In genomic region chr10:96332731-96333201, GRCm38 (mm10) we compare ENCODE assay signal across 8 mouse cellular contexts.
DNase-seq lines count a peak whose midpoint lies in the region; ATAC-seq lines count a peak whose summit lies in the region.

No protein-coding gene starts in this region.

- no peaks in the 10 kb centered on the region for H3K36me3 ChIP-seq in midbrain, embryonic 14.5 days (ENCODE audit: control insufficient read depth, insufficient read depth, low read length)
- no peaks in the 10 kb centered on the region for H3K36me3 ChIP-seq in midbrain, embryonic 13.5 days

- no peak overlapping the region for H3K4me3 ChIP-seq in midbrain, embryonic 14.5 days (replicated peaks; ENCODE audit: low read depth, low read length)
- H3K4me3 ChIP-seq in midbrain, embryonic 13.5 days (replicated peaks) = no peak overlapping the region

- H3K9me3 ChIP-seq in midbrain, embryonic 14.5 days (ENCODE audit: control insufficient read depth, low read length) = no peaks in the 10 kb centered on the region
- no peaks in the 10 kb centered on the region for H3K9me3 ChIP-seq in midbrain, embryonic 13.5 days

- no peak overlapping the region for H3K27ac ChIP-seq in midbrain, embryonic 14.5 days (replicated peaks; ENCODE audit: low read depth, low read length)
- no peak overlapping the region for H3K27ac ChIP-seq in midbrain, embryonic 13.5 days

- 72% methylated on average over 10 of the region's 10 CpGs for WGBS in midbrain, embryonic 14.5 days
- 74% methylated on average over 10 of the region's 10 CpGs for WGBS in midbrain, embryonic 13.5 days

- H3K4me2 ChIP-seq in midbrain, embryonic 14.5 days (ENCODE audit: low read length) = no peak overlapping the region
- no peak overlapping the region for H3K4me2 ChIP-seq in midbrain, embryonic 13.5 days (replicated peaks)

- no peak overlapping the region for H3K9ac ChIP-seq in midbrain, embryonic 14.5 days (replicated peaks; ENCODE audit: low read length)
- no peak overlapping the region for H3K9ac ChIP-seq in midbrain, embryonic 13.5 days (replicated peaks)

- no peak for ATAC-seq in midbrain, embryonic 14.5 days (ENCODE audit: low FRiP score, low TSS enrichment)
- ATAC-seq in midbrain, embryonic 13.5 days = no peak

- DNase-seq in cerebellum, adult 18-20 months = peak; percentile 20 to 26
- no peak for DNase-seq in cerebellum, adult 11 months
- DNase-seq in midbrain, embryonic 14.5 days = peak; percentile 19
- DNase-seq in heart, adult 8-10 months (ENCODE audit: low spot score) = peak; percentile 88
- DNase-seq in layer of hippocampus, adult 9-10 months (ENCODE audit: low spot score) = peak; percentile 45
- peak; percentile 64 to 73 for DNase-seq in monocyte, adult 2 months (ENCODE audit: low read depth in 1 of 2, low spot score in 2 of 2)
- DNase-seq in thymus, postnatal 10 days (ENCODE audit: low spot score in 2 of 2) = no peak

- H3K27me3 ChIP-seq in midbrain, embryonic 14.5 days (ENCODE audit: control insufficient read depth, insufficient read depth, low read length) = no peaks in the 10 kb centered on the region
- H3K27me3 ChIP-seq in midbrain, embryonic 13.5 days = no peaks in the 10 kb centered on the region

- 0 out of 2 replicates have a peak, but pooled peaks cover 2% of the 10 kb centered on the region for H3K4me1 ChIP-seq in midbrain, embryonic 14.5 days (ENCODE audit: control insufficient read depth, insufficient read depth, low read length)
- H3K4me1 ChIP-seq in midbrain, embryonic 13.5 days (replicated peaks) = peaks cover 8% of the 10 kb centered on the region; the same call in 1 of the 2 replicates

Comparison
In these comparisons a context has a peak if more than half of its experiments do, and no peak if none do; other contexts are left out.
1. DNase-seq: peak in cerebellum, adult 18-20 months (2 of 2), midbrain, embryonic 14.5 days (single experiment), heart, adult 8-10 months (single experiment), layer of hippocampus, adult 9-10 months (single experiment) and monocyte, adult 2 months (2 of 2); none in cerebellum, adult 11 months (single experiment) and thymus, postnatal 10 days (0 of 2).